Mouse (Mus musculus): ENCODE measurements around the gene Ppp1r9b. TPM values are rescaled to one million over a fixed set of nuclear protein-coding genes. Genes with fewer than 3 reads are reported as not detected.

Ppp1r9b gene
- total and polyA plus RNA-seq, 2 experiments = 2.6 to 3.6 TPM

DNA sequence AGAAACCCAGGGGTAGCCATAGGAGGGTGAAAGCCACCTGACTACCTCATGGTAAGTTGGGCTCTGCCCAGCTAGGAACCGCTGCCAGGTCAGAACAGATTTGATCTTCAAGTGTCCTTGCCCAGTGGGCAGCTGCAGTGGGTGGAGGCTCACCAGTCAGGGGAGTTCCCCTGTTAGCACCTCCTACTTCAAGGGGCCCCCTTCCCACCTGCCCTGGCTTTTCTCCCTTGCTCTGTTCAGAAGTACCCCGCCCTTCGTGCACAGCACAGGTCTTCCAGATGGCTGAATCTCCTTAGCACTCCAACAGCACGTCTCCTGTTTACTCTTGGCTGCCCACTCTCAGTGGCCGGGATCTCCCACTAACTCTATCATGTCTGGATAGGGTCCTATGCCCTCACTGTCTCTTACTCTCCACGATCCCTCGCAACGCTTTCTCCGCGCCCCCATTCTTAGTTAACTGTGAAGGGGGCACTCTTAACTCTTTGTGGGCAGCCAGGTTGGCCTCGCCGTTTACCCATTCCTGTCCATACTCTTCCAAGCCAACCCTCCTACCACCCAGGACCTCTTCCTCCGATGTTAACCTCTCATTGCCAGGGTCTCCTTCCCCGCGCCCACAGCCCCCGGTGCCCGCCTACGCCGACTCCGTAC is 49.8 kb downstream of the Ppp1r9b start:
- Histone ChIP-seq H3K36me3 (ENCODE audit: control insufficient read depth, insufficient read depth, low read length) (peaks cover 5% of the 10 kb centered on the region; the same call in 1 of the 2 replicates), H3K79me2 (ENCODE audit: control insufficient read depth, insufficient read depth, low read length) (no peaks in the 10 kb centered on the region), H3K9ac (ENCODE audit: low read depth, low read length) (peak overlapping the region; percentile 92), H3K27me3 (ENCODE audit: control insufficient read depth, insufficient read depth, low read length) (no peaks in the 10 kb centered on the region), H3K4me1 (ENCODE audit: control insufficient read depth, insufficient read depth, low read length) (peaks cover 20% of the 10 kb centered on the region), H3K4me3 (ENCODE audit: insufficient read depth, low read depth, low read length) (peak overlapping the region; percentile 84), H3K27ac (replicated peaks; ENCODE audit: insufficient read depth, low read depth, low read length) (peak overlapping the region; percentile 91)
- TF ChIP-seq CTCF (IDR thresholded peaks at IDR 0.05; ENCODE audit: low read depth, low read length) (no peak), POLR2A (IDR thresholded peaks at IDR 0.05; ENCODE audit: extremely low read depth, insufficient read depth, low read length) (peak; percentile 64; the same call in 1 of the 2 replicates)
- WGBS = under 1% methylated on average over 20 of the region's 20 CpGs
- peak; percentile 94 for DNase-seq (ENCODE audit: extremely low read depth, low read depth, low spot score)

DNA sequence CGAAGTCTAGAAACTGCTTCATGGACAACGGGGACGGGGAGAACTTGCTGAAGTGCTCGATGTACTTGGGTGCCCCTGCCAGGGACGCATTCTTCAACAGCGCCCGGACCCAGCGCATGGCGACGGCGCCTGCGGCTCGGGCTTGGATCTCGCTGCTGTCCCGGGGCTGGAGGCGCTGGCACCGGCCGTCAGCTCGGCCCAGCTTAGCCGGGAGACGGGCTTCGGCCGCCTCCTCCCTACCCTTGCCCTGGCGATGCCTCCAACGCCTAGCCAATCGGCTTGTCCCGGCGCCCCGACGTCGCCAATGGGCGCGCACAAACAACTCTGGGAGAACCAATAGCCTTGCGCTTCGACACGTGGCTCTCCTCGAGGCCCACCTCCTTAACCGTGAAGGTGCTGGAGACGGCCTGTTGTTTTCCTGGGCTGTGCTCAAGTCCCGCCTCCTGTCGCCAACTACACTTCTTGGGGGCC is 50.3 kb downstream of the Ppp1r9b start, which contains the start of gene Pdk2:
TSS of gene Pdk2 (minus strand) at position 216 of the 471 bp plus-strand sequence.
- Histone ChIP-seq H3K4me3 (ENCODE audit: insufficient read depth, low read depth, low read length) (peak within 1 kb of the TSS; percentile 84), H3K27me3 (ENCODE audit: control insufficient read depth, insufficient read depth, low read length) (no peaks in the 10 kb centered on the region), H3K79me2 (ENCODE audit: control insufficient read depth, insufficient read depth, low read length) (no peaks in the 10 kb centered on the region), H3K36me3 (ENCODE audit: control insufficient read depth, insufficient read depth, low read length) (peaks cover 5% of the 10 kb centered on the region; the same call in 1 of the 2 replicates), H3K9ac (ENCODE audit: low read depth, low read length) (peak within 1 kb of the TSS; percentile 92), H3K27ac (replicated peaks; ENCODE audit: insufficient read depth, low read depth, low read length) (peak within 1 kb of the TSS; percentile 91), H3K4me1 (ENCODE audit: control insufficient read depth, insufficient read depth, low read length) (peaks cover 20% of the 10 kb centered on the region)
- DNase-seq (ENCODE audit: extremely low read depth, low read depth, low spot score) = peak; percentile 97
- peak; percentile 98 for TF ChIP-seq POLR2A (IDR thresholded peaks at IDR 0.05; ENCODE audit: extremely low read depth, insufficient read depth, low read length)
- TF ChIP-seq CTCF (IDR thresholded peaks at IDR 0.05; ENCODE audit: low read depth, low read length) = no peak
- under 1% methylated on average over 41 of the region's 41 CpGs for WGBS

- Histone ChIP-seq H3K27me3 (ENCODE audit: control insufficient read depth, insufficient read depth, low read length) (no peaks in the 10 kb centered on the region), H3K4me1 (ENCODE audit: control insufficient read depth, insufficient read depth, low read length) (peaks cover 21% of the 10 kb centered on the region), H3K9ac (ENCODE audit: low read depth, low read length) (peak overlapping the region; percentile 52), H3K4me3 (ENCODE audit: insufficient read depth, low read depth, low read length) (peak overlapping the region; percentile 41), H3K79me2 (ENCODE audit: control insufficient read depth, insufficient read depth, low read length) (no peaks in the 10 kb centered on the region), H3K36me3 (ENCODE audit: control insufficient read depth, insufficient read depth, low read length) (peaks cover 3% of the 10 kb centered on the region; the same call in 1 of the 2 replicates), H3K27ac (replicated peaks; ENCODE audit: insufficient read depth, low read depth, low read length) (peak overlapping the region; percentile 48)
- WGBS = under 1% methylated on average over 11 of the region's 11 CpGs
- peak; percentile 87 for DNase-seq (ENCODE audit: extremely low read depth, low read depth, low spot score)
- TF ChIP-seq CTCF (IDR thresholded peaks at IDR 0.05; ENCODE audit: low read depth, low read length) = peak; percentile 63
- TF ChIP-seq POLR2A (IDR thresholded peaks at IDR 0.05; ENCODE audit: extremely low read depth, insufficient read depth, low read length) = no peak
Observed at GRCm38 (mm10) chr11:95042096-95042495, 51.3 kb downstream of the Ppp1r9b start.

- 92% methylated on average over 4 of the region's 4 CpGs for WGBS
- DNase-seq (ENCODE audit: extremely low read depth, low read depth, low spot score) = no peak
- Histone ChIP-seq H3K27me3 (ENCODE audit: control insufficient read depth, insufficient read depth, low read length) (no peaks in the 10 kb centered on the region), H3K4me1 (ENCODE audit: control insufficient read depth, insufficient read depth, low read length) (peaks cover 25% of the 10 kb centered on the region), H3K36me3 (ENCODE audit: control insufficient read depth, insufficient read depth, low read length) (no peaks in the 10 kb centered on the region), H3K9ac (ENCODE audit: low read depth, low read length) (no peak overlapping the region), H3K27ac (replicated peaks; ENCODE audit: insufficient read depth, low read depth, low read length) (no peak overlapping the region), H3K79me2 (ENCODE audit: control insufficient read depth, insufficient read depth, low read length) (no peaks in the 10 kb centered on the region), H3K4me3 (ENCODE audit: insufficient read depth, low read depth, low read length) (no peak overlapping the region)
- no peak for TF ChIP-seq CTCF (IDR thresholded peaks at IDR 0.05; ENCODE audit: low read depth, low read length)
- TF ChIP-seq POLR2A (IDR thresholded peaks at IDR 0.05; ENCODE audit: extremely low read depth, insufficient read depth, low read length) = no peak
Observed at GRCm38 (mm10) chr11:95043060-95043459, 52.2 kb downstream of the Ppp1r9b start.

- H3K27me3 ChIP-seq (ENCODE audit: control insufficient read depth, insufficient read depth, low read length) = no peaks in the 10 kb centered on the region
- peaks cover 21% of the 10 kb centered on the region for H3K4me1 ChIP-seq (ENCODE audit: control insufficient read depth, insufficient read depth, low read length)
- no peak overlapping the region for H3K9ac ChIP-seq (ENCODE audit: low read depth, low read length)
- H3K79me2 ChIP-seq (ENCODE audit: control insufficient read depth, insufficient read depth, low read length) = no peaks in the 10 kb centered on the region
- no peak for TF ChIP-seq POLR2A (IDR thresholded peaks at IDR 0.05; ENCODE audit: extremely low read depth, insufficient read depth, low read length)
- TF ChIP-seq CTCF (IDR thresholded peaks at IDR 0.05; ENCODE audit: low read depth, low read length) = no peak
- H3K27ac ChIP-seq (replicated peaks; ENCODE audit: insufficient read depth, low read depth, low read length) = no peak overlapping the region
- 74% methylated on average over 7 of the region's 7 CpGs for WGBS
- no peak for DNase-seq (ENCODE audit: extremely low read depth, low read depth, low spot score)
- H3K4me3 ChIP-seq (ENCODE audit: insufficient read depth, low read depth, low read length) = no peak overlapping the region
- no peaks in the 10 kb centered on the region for H3K36me3 ChIP-seq (ENCODE audit: control insufficient read depth, insufficient read depth, low read length)
Observed at GRCm38 (mm10) chr11:95043608-95044007, 52.8 kb downstream of the Ppp1r9b start.
